Mouse (Mus musculus) intestine, embryonic 15.5 days (tissue): Measurements from ENCODE around the gene Cblb. TPM values are rescaled to one million over a fixed set of nuclear protein-coding genes. Genes with fewer than 3 reads are reported as not detected.

ENCODE experiments used
- ATAC-seq: fragments of 200-750 bp; cut with Nextera tagmentation; 2 replicates; pipeline ENCODE4 v1.8.0; 2017; ENCODE audit warnings: moderate TSS enrichment, moderate library complexity
- H3K27ac ChIP-seq: fragments of 300-500 bp; sonication (generic); 2 replicates; pipeline ENCODE4 v1.5.1; 2015; ENCODE audit warnings: mild to moderate bottlenecking, inconsistent platforms
- H3K27me3 ChIP-seq: fragments of 300-500 bp; sonication (generic); replicated peaks from 2 replicates; pipeline ENCODE4 v1.6.1; 2015; ENCODE audit warnings: inconsistent platforms
- H3K36me3 ChIP-seq: fragments of 300-500 bp; sonication (generic); 2 replicates; pipeline ENCODE4 v1.6.1; 2015; ENCODE audit warnings: inconsistent platforms
- H3K4me1 ChIP-seq: fragments of 300-500 bp; sonication (generic); replicated peaks from 2 replicates; pipeline ENCODE4 v1.6.1; 2015; ENCODE audit warnings: inconsistent platforms
- H3K4me2 ChIP-seq: fragments of 300-500 bp; sonication (generic); replicated peaks from 2 replicates; pipeline ENCODE4 v1.6.1; 2015; ENCODE audit warnings: mild to moderate bottlenecking, inconsistent platforms
- H3K4me3 ChIP-seq: fragments of 300-500 bp; sonication (generic); replicated peaks from 2 replicates; pipeline ENCODE4 v1.5.1; 2015; ENCODE audit warnings: inconsistent platforms
- H3K9ac ChIP-seq: fragments of 300-500 bp; sonication (generic); 2 replicates; pipeline ENCODE4 v1.6.1; 2015; ENCODE audit warnings: inconsistent platforms
- H3K9me3 ChIP-seq: fragments of 300-500 bp; sonication (generic); 2 replicates; pipeline ENCODE4 v1.6.1; 2016; ENCODE audit warnings: inconsistent platforms
- WGBS: fragments of 180-500 bp; shearing (Covaris S2); methylation state at CpG from one replicate; pipeline ENCODE4 v1.1.7; 2015; 5-methylcytosine and 5-hydroxymethylcytosine counted together
- polyA plus RNA-seq: library from polyadenylated mRNA; unstranded; fragments of >200 nt; fragmentation: Nextera tagmentation; extraction: Ambion mirVana; gene quantifications from 2 replicates; pipeline ENCODE4 v1.2.1, GENCODE M21; 2015

Cblb gene
- polyA plus RNA-seq, 1 experiment from 2014 or later = 7.0 TPM

- H3K27ac ChIP-seq = no peak overlapping the region
- no peak overlapping the region for H3K9ac ChIP-seq
- no peak overlapping the region for H3K4me3 ChIP-seq
- H3K4me2 ChIP-seq = no peak overlapping the region
- no peaks in the 10 kb centered on the region for H3K9me3 ChIP-seq
- WGBS = 56% methylated on average over 4 of the region's 4 CpGs
- ATAC-seq = no peak
- H3K36me3 ChIP-seq = no peaks in the 10 kb centered on the region
- H3K4me1 ChIP-seq = peaks cover 17% of the 10 kb centered on the region
- H3K27me3 ChIP-seq = no peaks in the 10 kb centered on the region
Measured at GRCm38 (mm10) chr16:52061015-52061481, 30.0 kb downstream of the Cblb start.

GRCm38 (mm10) chr16:52064309-52065105 lies 33.5 kb downstream of the Cblb start:
- ATAC-seq = peak; percentile 77
- no peak overlapping the region for H3K9ac ChIP-seq
- no peak overlapping the region for H3K4me2 ChIP-seq
- no peaks in the 10 kb centered on the region for H3K36me3 ChIP-seq
- H3K9me3 ChIP-seq = no peaks in the 10 kb centered on the region
- no peaks in the 10 kb centered on the region for H3K27me3 ChIP-seq
- H3K27ac ChIP-seq = no peak overlapping the region
- peaks cover 12% of the 10 kb centered on the region for H3K4me1 ChIP-seq
- 70% methylated on average over 12 of the region's 12 CpGs for WGBS
- H3K4me3 ChIP-seq = no peak overlapping the region

- WGBS = 86% methylated on average over 10 of the region's 10 CpGs
- H3K9ac ChIP-seq = no peak overlapping the region
- H3K9me3 ChIP-seq = no peaks in the 10 kb centered on the region
- no peak overlapping the region for H3K4me3 ChIP-seq
- no peak overlapping the region for H3K4me2 ChIP-seq
- no peaks in the 10 kb centered on the region for H3K27me3 ChIP-seq
- H3K36me3 ChIP-seq = no peaks in the 10 kb centered on the region
- H3K27ac ChIP-seq = no peak overlapping the region
- H3K4me1 ChIP-seq = peaks cover 3% of the 10 kb centered on the region; the same call in 1 of the 2 replicates
- ATAC-seq = no peak
Measured at GRCm38 (mm10) chr16:52067632-52068516, 36.8 kb downstream of the Cblb start.

GRCm38 (mm10) chr16:52068517-52068874 lies 37.5 kb downstream of the Cblb start:
- no peaks in the 10 kb centered on the region for H3K9me3 ChIP-seq
- H3K27me3 ChIP-seq = no peaks in the 10 kb centered on the region
- no peaks in the 10 kb centered on the region for H3K36me3 ChIP-seq
- ATAC-seq = no peak
- 89% methylated on average over 3 of the region's 3 CpGs for WGBS
- H3K4me3 ChIP-seq = no peak overlapping the region
- H3K27ac ChIP-seq = no peak overlapping the region
- H3K4me1 ChIP-seq = peaks cover 3% of the 10 kb centered on the region; the same call in 1 of the 2 replicates
- H3K9ac ChIP-seq = no peak overlapping the region
- no peak overlapping the region for H3K4me2 ChIP-seq

- Histone ChIP-seq H3K4me1 (peaks cover 3% of the 10 kb centered on the region; the same call in 1 of the 2 replicates), H3K36me3 (no peaks in the 10 kb centered on the region), H3K4me2 (no peak overlapping the region), H3K9me3 (no peaks in the 10 kb centered on the region), H3K4me3 (no peak overlapping the region), H3K27ac (no peak overlapping the region), H3K9ac (no peak overlapping the region), H3K27me3 (no peaks in the 10 kb centered on the region)
- 84% methylated on average over 6 of the region's 6 CpGs for WGBS
- no peak for ATAC-seq
Measured at GRCm38 (mm10) chr16:52069648-52070047, 38.6 kb downstream of the Cblb start.

- no peak overlapping the region for H3K27ac ChIP-seq
- WGBS = 91% methylated on average over 5 of the region's 5 CpGs
- H3K36me3 ChIP-seq = no peaks in the 10 kb centered on the region
- no peaks in the 10 kb centered on the region for H3K9me3 ChIP-seq
- ATAC-seq = no peak
- H3K4me1 ChIP-seq = peaks cover 3% of the 10 kb centered on the region; the same call in 1 of the 2 replicates
- no peaks in the 10 kb centered on the region for H3K27me3 ChIP-seq
- H3K4me2 ChIP-seq = no peak overlapping the region
- H3K9ac ChIP-seq = no peak overlapping the region
- no peak overlapping the region for H3K4me3 ChIP-seq
Measured at GRCm38 (mm10) chr16:52070128-52070527, 39.1 kb downstream of the Cblb start.

GRCm38 (mm10) chr16:52071290-52071689 lies 40.3 kb downstream of the Cblb start:
- no peaks in the 10 kb centered on the region for H3K36me3 ChIP-seq
- 71% methylated on average over 2 of the region's 2 CpGs for WGBS
- no peak overlapping the region for H3K4me3 ChIP-seq
- no peak overlapping the region for H3K9ac ChIP-seq
- no peaks in the 10 kb centered on the region for H3K27me3 ChIP-seq
- no peak for ATAC-seq
- no peaks in the 10 kb centered on the region for H3K9me3 ChIP-seq
- H3K27ac ChIP-seq = no peak overlapping the region
- peaks cover 3% of the 10 kb centered on the region; the same call in 1 of the 2 replicates for H3K4me1 ChIP-seq
- no peak overlapping the region for H3K4me2 ChIP-seq

- H3K27ac ChIP-seq = no peak overlapping the region
- H3K36me3 ChIP-seq = no peaks in the 10 kb centered on the region
- no peak overlapping the region for H3K4me3 ChIP-seq
- H3K27me3 ChIP-seq = no peaks in the 10 kb centered on the region
- H3K4me1 ChIP-seq = peaks cover 3% of the 10 kb centered on the region; the same call in 1 of the 2 replicates
- no peak overlapping the region for H3K4me2 ChIP-seq
- 50% methylated on average over 6 of the region's 6 CpGs for WGBS
- no peak for ATAC-seq
- H3K9me3 ChIP-seq = no peaks in the 10 kb centered on the region
- no peak overlapping the region for H3K9ac ChIP-seq
Measured at GRCm38 (mm10) chr16:52071766-52072209, 40.8 kb downstream of the Cblb start.

GRCm38 (mm10) chr16:52076652-52077051 lies 45.6 kb downstream of the Cblb start:
- H3K4me1 ChIP-seq = peaks cover 6% of the 10 kb centered on the region
- H3K4me3 ChIP-seq = no peak overlapping the region
- no peaks in the 10 kb centered on the region for H3K36me3 ChIP-seq
- H3K9ac ChIP-seq = no peak overlapping the region
- no peak for ATAC-seq
- no peaks in the 10 kb centered on the region for H3K9me3 ChIP-seq
- H3K4me2 ChIP-seq = no peak overlapping the region
- H3K27me3 ChIP-seq = no peaks in the 10 kb centered on the region
- no peak overlapping the region for H3K27ac ChIP-seq
- WGBS = 84% methylated on average over 7 of the region's 7 CpGs

- H3K4me2 ChIP-seq = no peak overlapping the region
- H3K4me1 ChIP-seq = peaks cover 4% of the 10 kb centered on the region
- ATAC-seq = no peak
- no peaks in the 10 kb centered on the region for H3K9me3 ChIP-seq
- H3K36me3 ChIP-seq = no peaks in the 10 kb centered on the region
- H3K27ac ChIP-seq = no peak overlapping the region
- no peak overlapping the region for H3K9ac ChIP-seq
- H3K27me3 ChIP-seq = no peaks in the 10 kb centered on the region
- WGBS = 68% methylated on average over 4 of the region's 4 CpGs
- no peak overlapping the region for H3K4me3 ChIP-seq
Measured at GRCm38 (mm10) chr16:52077901-52078300, 46.9 kb downstream of the Cblb start.

GRCm38 (mm10) chr16:52078758-52079474 lies 47.9 kb downstream of the Cblb start:
- Histone ChIP-seq H3K36me3 (no peaks in the 10 kb centered on the region), H3K9me3 (no peaks in the 10 kb centered on the region), H3K4me1 (peaks cover 4% of the 10 kb centered on the region), H3K4me2 (peak overlapping the region; percentile 22; the same call in 1 of the 2 replicates), H3K9ac (no peak overlapping the region), H3K27ac (peak overlapping the region; percentile 51), H3K27me3 (no peaks in the 10 kb centered on the region), H3K4me3 (no peak overlapping the region)
- whole genome bisulfite sequencing = 46% methylated on average over 9 of the region's 9 CpGs
- peak; percentile 87 for ATAC-seq

GRCm38 (mm10) chr16:52079475-52079823 lies 48.4 kb downstream of the Cblb start:
- H3K4me2 ChIP-seq = peak overlapping the region; percentile 22; the same call in 1 of the 2 replicates
- 58% methylated on average over 8 of the region's 8 CpGs for WGBS
- no peaks in the 10 kb centered on the region for H3K36me3 ChIP-seq
- H3K27me3 ChIP-seq = no peaks in the 10 kb centered on the region
- peaks cover 4% of the 10 kb centered on the region for H3K4me1 ChIP-seq
- H3K9me3 ChIP-seq = no peaks in the 10 kb centered on the region
- ATAC-seq = peak; percentile 75
- no peak overlapping the region for H3K4me3 ChIP-seq
- no peak overlapping the region for H3K9ac ChIP-seq
- H3K27ac ChIP-seq = peak overlapping the region; percentile 51; the same call in 1 of the 2 replicates
